Mouse (Mus musculus) hematopoietic multipotent progenitor cell, adult 10-12 weeks (in vitro differentiated cells): Measurements from ENCODE around the gene Lman2. TPM values are rescaled to one million over a fixed set of nuclear protein-coding genes. Genes with fewer than 3 reads are reported as not detected.

Experiments used
- polyA plus RNA-seq: library from polyadenylated mRNA; stranded (reverse); fragments of >175 nt; gene quantifications from 2 replicates; pipeline ENCODE4 v1.2.3, GENCODE M21; 2012; ENCODE audit warnings: low replicate concordance

Gene Lman2
- polyA plus RNA-seq: 49.6 and 89.4 TPM in 2 replicates

GRCm38 (mm10) chr13:55362453-55363060 is at the start of gene Lman2:
Gene Lman2 (minus strand): TSS chr13:55362783.

DNA sequence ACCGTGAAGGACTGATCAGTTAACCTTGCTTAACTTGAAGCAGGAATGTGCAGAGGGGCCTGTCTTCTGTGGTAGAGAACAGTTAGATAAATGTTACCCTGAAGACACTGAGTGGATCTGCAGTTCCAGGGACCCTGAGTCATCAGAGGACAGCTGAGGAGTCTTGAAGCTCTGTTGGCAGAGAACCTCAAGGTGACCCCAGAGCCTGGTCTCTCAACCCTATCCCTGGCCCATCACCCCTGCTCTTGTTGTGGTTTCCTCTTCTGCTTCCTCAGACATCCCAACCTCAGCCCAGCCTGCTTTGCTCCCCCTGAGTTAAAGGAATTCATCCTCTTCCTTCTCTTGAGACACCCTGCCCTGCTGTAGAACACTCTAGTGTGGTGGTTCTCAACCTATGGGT is 35.5 kb upstream of the Lman2 start, which contains the start of gene Slc34a1:
TSS of gene Slc34a1 (plus strand) at position 100 of the 400 bp plus-strand sequence.

GRCm38 (mm10) chr13:55369531-55370114 is 7.0 kb upstream of the Lman2 start, which contains the start of gene Rgs14:
Gene Rgs14 (plus strand): TSS chr13:55369732.

GRCm38 (mm10) chr13:55329683-55330566 is 32.7 kb downstream of the Lman2 start, which contains the start of gene Mxd3:
Gene Mxd3 (minus strand): TSS chr13:55329823.

GRCm38 (mm10) chr13:55321434-55322129 is 41.0 kb downstream of the Lman2 start, which contains the start of gene Rab24:
Gene Rab24 (minus strand): TSS chr13:55321946.

GRCm38 (mm10) chr13:55319931-55320533 is 42.6 kb downstream of the Lman2 start, which contains the start of gene Prelid1:
Gene Prelid1 (plus strand): TSS chr13:55320500.

Other genes starting within 250 kb of the Lman2 start
- gene Gm17617, start 229.2 kb downstream of the Lman2 start, polyA plus RNA-seq: not detected in 2 replicates
- 0.08 TPM in 1 of 2 replicates, not detected in the other for gene Fgfr4, start 210.1 kb downstream of the Lman2 start, polyA plus RNA-seq
- gene Nsd1, start 153.0 kb downstream of the Lman2 start, polyA plus RNA-seq: 20.4 and 23.9 TPM in 2 replicates
- gene Prelid1, start 42.3 kb downstream of the Lman2 start, polyA plus RNA-seq: 229 and 294 TPM in 2 replicates
- gene Rab24, start 40.8 kb downstream of the Lman2 start, polyA plus RNA-seq: 89.1 and 111 TPM in 2 replicates
- gene Mxd3, start 33.0 kb downstream of the Lman2 start, polyA plus RNA-seq: 5.3 and 15.9 TPM in 2 replicates
- 59.4 and 65.0 TPM in 2 replicates for gene Rgs14, start 6.9 kb upstream of the Lman2 start, polyA plus RNA-seq
- 0.49 and 0.69 TPM in 2 replicates for gene Slc34a1, start 35.4 kb upstream of the Lman2 start, polyA plus RNA-seq
- not detected in 2 replicates for gene Pfn3, start 52.4 kb upstream of the Lman2 start, polyA plus RNA-seq
- 0.29 TPM in 2 replicates for gene F12, start 64.0 kb upstream of the Lman2 start, polyA plus RNA-seq
- gene Grk6, start 82.3 kb upstream of the Lman2 start, polyA plus RNA-seq: 242 and 271 TPM in 2 replicates
- gene Prr7, start 101.5 kb upstream of the Lman2 start, polyA plus RNA-seq: 16.2 and 61.9 TPM in 2 replicates
- gene Dbn1, start 125.3 kb upstream of the Lman2 start, polyA plus RNA-seq: 7.9 and 12.5 TPM in 2 replicates
- gene Pdlim7, start 150.9 kb upstream of the Lman2 start, polyA plus RNA-seq: 67.1 and 113 TPM in 2 replicates
- 740 and 1,822 TPM in 2 replicates for gene Dok3, start 166.5 kb upstream of the Lman2 start, polyA plus RNA-seq
- 103 and 109 TPM in 2 replicates for gene Ddx41, start 173.9 kb upstream of the Lman2 start, polyA plus RNA-seq
- gene Fam193b, start 208.3 kb upstream of the Lman2 start, polyA plus RNA-seq: 114 and 272 TPM in 2 replicates
- gene Tmed9, start 210.9 kb upstream of the Lman2 start, polyA plus RNA-seq: 85.5 and 140 TPM in 2 replicates
- 29.7 and 36.1 TPM in 2 replicates for gene B4galt7, start 237.1 kb upstream of the Lman2 start, polyA plus RNA-seq